Mouse (Mus musculus): ENCODE measurements around the gene Cracr2a. TPM values are rescaled to one million over a fixed set of nuclear protein-coding genes. Genes with fewer than 3 reads are reported as not detected.

Gene Cracr2a
- polyA plus RNA-seq, 1 experiment from 2014 or later = 1.6 TPM

GRCm38 (mm10) chr6:127683561-127683960, 122.4 kb downstream of the Cracr2a start:
- no peaks in the 10 kb centered on the region for H3K9me3 ChIP-seq (replicated peaks)
- no peaks in the 10 kb centered on the region for H3K27me3 ChIP-seq
- no peaks in the 10 kb centered on the region for H3K36me3 ChIP-seq
- H3K9ac ChIP-seq = no peak overlapping the region
- H3K4me3 ChIP-seq = no peak overlapping the region
- peaks cover 17% of the 10 kb centered on the region for H3K4me1 ChIP-seq
- 72% methylated on average over 8 of the region's 8 CpGs for WGBS
- no peak overlapping the region for H3K4me2 ChIP-seq (replicated peaks)
- no peak overlapping the region for H3K27ac ChIP-seq
- ATAC-seq (ENCODE audit: low FRiP score) = no peak

- Histone ChIP-seq H3K9me3 (replicated peaks) (no peaks in the 10 kb centered on the region), H3K36me3 (peaks cover 3% of the 10 kb centered on the region; the same call in 1 of the 2 replicates), H3K4me1 (peaks cover 17% of the 10 kb centered on the region), H3K27ac (peak overlapping the region; percentile 70), H3K27me3 (no peaks in the 10 kb centered on the region), H3K4me2 (replicated peaks) (no peak overlapping the region), H3K9ac (no peak overlapping the region), H3K4me3 (no peak overlapping the region)
- 44% methylated on average over 4 of the region's 4 CpGs for WGBS
- peak; percentile 52; the same call in 1 of the 2 replicates for ATAC-seq (ENCODE audit: low FRiP score)
Measured at GRCm38 (mm10) chr6:127684981-127685380, 123.8 kb downstream of the Cracr2a start.

- Histone ChIP-seq H3K27me3 (no peaks in the 10 kb centered on the region), H3K4me1 (peaks cover 23% of the 10 kb centered on the region), H3K27ac (no peak overlapping the region), H3K4me3 (no peak overlapping the region), H3K4me2 (replicated peaks) (no peak overlapping the region), H3K9ac (no peak overlapping the region), H3K36me3 (peaks cover 9% of the 10 kb centered on the region; the same call in 1 of the 2 replicates), H3K9me3 (replicated peaks) (no peaks in the 10 kb centered on the region)
- WGBS = 94% methylated on average over 6 of the region's 6 CpGs
- ATAC-seq (ENCODE audit: low FRiP score) = no peak
Measured at GRCm38 (mm10) chr6:127687181-127687860, 126.2 kb downstream of the Cracr2a start.

GRCm38 (mm10) chr6:127692298-127692697, 131.2 kb downstream of the Cracr2a start:
- ATAC-seq (ENCODE audit: low FRiP score) = no peak
- Histone ChIP-seq H3K4me1 (peaks cover 7% of the 10 kb centered on the region; the same call in 1 of the 2 replicates), H3K4me2 (replicated peaks) (no peak overlapping the region), H3K27me3 (no peaks in the 10 kb centered on the region), H3K4me3 (no peak overlapping the region), H3K9me3 (replicated peaks) (no peaks in the 10 kb centered on the region), H3K36me3 (peaks cover 27% of the 10 kb centered on the region; the same call in 1 of the 2 replicates), H3K9ac (no peak overlapping the region), H3K27ac (no peak overlapping the region)
- WGBS = 71% methylated on average over 7 of the region's 7 CpGs

- Histone ChIP-seq H3K4me1 (peaks cover 7% of the 10 kb centered on the region; the same call in 1 of the 2 replicates), H3K9me3 (replicated peaks) (no peaks in the 10 kb centered on the region), H3K4me2 (replicated peaks) (no peak overlapping the region), H3K27me3 (no peaks in the 10 kb centered on the region), H3K27ac (no peak overlapping the region), H3K36me3 (peaks cover 33% of the 10 kb centered on the region; the same call in 1 of the 2 replicates), H3K9ac (no peak overlapping the region), H3K4me3 (no peak overlapping the region)
- ATAC-seq (ENCODE audit: low FRiP score) = no peak
- 92% methylated on average over 7 of the region's 7 CpGs for WGBS
Measured at GRCm38 (mm10) chr6:127693681-127694080, 132.5 kb downstream of the Cracr2a start.

GRCm38 (mm10) chr6:127701036-127701783, 140.1 kb downstream of the Cracr2a start:
- peaks cover 26% of the 10 kb centered on the region for H3K36me3 ChIP-seq
- peak; percentile 96 for ATAC-seq (ENCODE audit: low FRiP score)
- WGBS = 8% methylated on average over 10 of the region's 11 CpGs

GRCm38 (mm10) chr6:127708218-127708628, 147.1 kb downstream of the Cracr2a start:
- peak overlapping the region; percentile 30 for H3K27ac ChIP-seq
- ATAC-seq (ENCODE audit: low FRiP score) = peak; percentile 30

More at GRCm38 (mm10) chr6:127701036-127701783, 140.1 kb downstream of the Cracr2a start:
- H3K4me1 ChIP-seq = peaks cover 37% of the 10 kb centered on the region
- H3K27ac ChIP-seq = peak overlapping the region; percentile 86
- no peaks in the 10 kb centered on the region for H3K27me3 ChIP-seq
- no peak overlapping the region for H3K4me3 ChIP-seq
- no peak overlapping the region for H3K9ac ChIP-seq
- 0 out of 2 replicates have a peak overlapping the region, but pooled peaks have one; percentile 13 for H3K4me2 ChIP-seq (replicated peaks)
- H3K9me3 ChIP-seq (replicated peaks) = no peaks in the 10 kb centered on the region

GRCm38 (mm10) chr6:127714906-127715305, 153.8 kb downstream of the Cracr2a start:
- Histone ChIP-seq H3K36me3 (peaks cover 7% of the 10 kb centered on the region; the same call in 1 of the 2 replicates), H3K4me2 (replicated peaks) (no peak overlapping the region), H3K9me3 (replicated peaks) (no peaks in the 10 kb centered on the region), H3K27me3 (no peaks in the 10 kb centered on the region), H3K27ac (no peak overlapping the region), H3K4me1 (peaks cover 41% of the 10 kb centered on the region), H3K4me3 (no peak overlapping the region), H3K9ac (no peak overlapping the region)
- 49% methylated on average over 5 of the region's 5 CpGs for WGBS
- ATAC-seq (ENCODE audit: low FRiP score) = no peak

More at GRCm38 (mm10) chr6:127708218-127708628, 147.1 kb downstream of the Cracr2a start:
- H3K27me3 ChIP-seq = no peaks in the 10 kb centered on the region
- H3K9ac ChIP-seq = no peak overlapping the region
- no peak overlapping the region for H3K4me3 ChIP-seq
- no peaks in the 10 kb centered on the region for H3K9me3 ChIP-seq (replicated peaks)
- peaks cover 13% of the 10 kb centered on the region for H3K36me3 ChIP-seq
- no peak overlapping the region for H3K4me2 ChIP-seq (replicated peaks)
- peaks cover 23% of the 10 kb centered on the region for H3K4me1 ChIP-seq
- WGBS = 57% methylated on average over 1 of the region's 1 CpGs

- H3K4me3 ChIP-seq = no peak overlapping the region
- ATAC-seq (ENCODE audit: low FRiP score) = no peak
- H3K36me3 ChIP-seq = 0 out of 2 replicates have a peak, but pooled peaks cover 4% of the 10 kb centered on the region
- no peak overlapping the region for H3K27ac ChIP-seq
- H3K9ac ChIP-seq = no peak overlapping the region
- no peak overlapping the region for H3K4me2 ChIP-seq (replicated peaks)
- no peaks in the 10 kb centered on the region for H3K27me3 ChIP-seq
- H3K9me3 ChIP-seq (replicated peaks) = no peaks in the 10 kb centered on the region
- 58% methylated on average over 5 of the region's 5 CpGs for WGBS
- peaks cover 46% of the 10 kb centered on the region for H3K4me1 ChIP-seq
Measured at GRCm38 (mm10) chr6:127715428-127715827, 154.3 kb downstream of the Cracr2a start.

GRCm38 (mm10) chr6:127717239-127718137, 156.3 kb downstream of the Cracr2a start:
- H3K4me2 ChIP-seq (replicated peaks) = peak overlapping the region; percentile 25

GRCm38 (mm10) chr6:127719875-127720274, 158.7 kb downstream of the Cracr2a start:
- Histone ChIP-seq H3K4me1 (peaks cover 59% of the 10 kb centered on the region), H3K27ac (peak overlapping the region; percentile 32; the same call in 1 of the 2 replicates), H3K4me2 (replicated peaks) (no peak overlapping the region), H3K9me3 (replicated peaks) (no peaks in the 10 kb centered on the region), H3K36me3 (no peaks in the 10 kb centered on the region), H3K9ac (no peak overlapping the region), H3K27me3 (no peaks in the 10 kb centered on the region), H3K4me3 (no peak overlapping the region)
- ATAC-seq (ENCODE audit: low FRiP score) = no peak
- WGBS = 74% methylated on average over 14 of the region's 14 CpGs

More at GRCm38 (mm10) chr6:127717239-127718137, 156.3 kb downstream of the Cracr2a start:
- Histone ChIP-seq H3K36me3 (no peaks in the 10 kb centered on the region), H3K9me3 (replicated peaks) (no peaks in the 10 kb centered on the region), H3K27ac (peak overlapping the region; percentile 85), H3K27me3 (no peaks in the 10 kb centered on the region), H3K9ac (peak overlapping the region; percentile 18; the same call in 1 of the 2 replicates), H3K4me1 (peaks cover 46% of the 10 kb centered on the region), H3K4me3 (no peak overlapping the region)
- peak; percentile 80 for ATAC-seq (ENCODE audit: low FRiP score)
- 22% methylated on average over 21 of the region's 21 CpGs for WGBS

Measured in hindbrain, embryonic 12.5 days (tissue).